Mouse (Mus musculus) heart, postnatal 0 days (tissue): ENCODE measurements around the gene Rhbdd3. TPM values are rescaled to one million over a fixed set of nuclear protein-coding genes. Genes with fewer than 3 reads are reported as not detected.

Experiments
- ATAC-seq: fragments of 200-750 bp; cut with Nextera tagmentation; 2 replicates; pipeline ENCODE4 v1.8.0; 2017; ENCODE audit warnings: low read depth, moderate number of reproducible peaks, moderate library complexity; ENCODE audit not compliant: insufficient read depth
- DNase-seq: peaks from one replicate; pipeline ENCODE4 v3.0.0-alpha.2; 2016; ENCODE audit warnings: low spot score
- H3K27ac ChIP-seq: fragments of 300-500 bp; sonication (generic); 2 replicates; pipeline ENCODE4 v1.5.1; 2014; ENCODE audit warnings: low read depth, mild to moderate bottlenecking
- H3K27me3 ChIP-seq: fragments of 300-500 bp; sonication (generic); 2 replicates; pipeline ENCODE4 v1.6.1; 2014; ENCODE audit warnings: low read length, mixed read lengths; ENCODE audit not compliant: control insufficient read depth, insufficient read depth
- H3K36me3 ChIP-seq: fragments of 300-500 bp; sonication (generic); replicated peaks from 2 replicates; pipeline ENCODE4 v1.6.1; 2014; ENCODE audit warnings: low read length, mixed read lengths; ENCODE audit not compliant: control insufficient read depth, insufficient read depth
- H3K4me1 ChIP-seq: fragments of 300-500 bp; sonication (generic); 2 replicates; pipeline ENCODE4 v1.6.1; 2014; ENCODE audit warnings: antibody characterized with exemption; ENCODE audit not compliant: control insufficient read depth, insufficient read depth
- H3K4me2 ChIP-seq: fragments of 300-500 bp; sonication (generic); 2 replicates; pipeline ENCODE4 v1.6.1; 2014; ENCODE audit warnings: low read depth, mild to moderate bottlenecking, low read length, moderate library complexity
- H3K4me3 ChIP-seq: fragments of 300-500 bp; sonication (generic); 2 replicates; pipeline ENCODE4 v1.5.1; 2014; ENCODE audit warnings: low read depth, low read length
- H3K9ac ChIP-seq: fragments of 300-500 bp; sonication (generic); replicated peaks from 2 replicates; pipeline ENCODE4 v1.6.1; 2014; ENCODE audit warnings: low read depth, low read length, mixed read lengths
- H3K9me3 ChIP-seq: fragments of 300-500 bp; sonication (generic); replicated peaks from 2 replicates; pipeline ENCODE4 v1.6.1; 2016; ENCODE audit warnings: low read length; ENCODE audit not compliant: control insufficient read depth
- CTCF ChIP-seq: IDR thresholded peaks from 2 replicates; pipeline ENCODE4 v1.5.1; 2016; ENCODE audit warnings: antibody characterized with exemption, control low read depth, low read depth
- EP300 ChIP-seq: IDR thresholded peaks from 2 replicates; pipeline ENCODE4 v1.6.1; 2016; ENCODE audit warnings: antibody characterized with exemption, low read depth
- WGBS: fragments of 180-500 bp; shearing (Covaris S2); extraction: QIAGEN DNeasy Blood & Tissue Kit; methylation state at CpG from one replicate; pipeline ENCODE4 v1.1.7; 2014; 5-methylcytosine and 5-hydroxymethylcytosine counted together
- polyA plus RNA-seq: library from polyadenylated mRNA; unstranded; fragments of >200 nt; fragmentation: Nextera tagmentation; extraction: Ambion mirVana; gene quantifications from 2 replicates; pipeline ENCODE4 v1.2.1, GENCODE M21; 2015
- total RNA-seq: library from RNA; depleted of rRNA; stranded (reverse); fragments of >200 nt; gene quantifications from 2 replicates; pipeline ENCODE4 v1.2.3, GENCODE M21; 2014; ENCODE audit warnings: low replicate concordance

Gene Rhbdd3
- total and polyA plus RNA-seq, 2 experiments from 2014 or later = 28.5 to 50.4 TPM

DNA sequence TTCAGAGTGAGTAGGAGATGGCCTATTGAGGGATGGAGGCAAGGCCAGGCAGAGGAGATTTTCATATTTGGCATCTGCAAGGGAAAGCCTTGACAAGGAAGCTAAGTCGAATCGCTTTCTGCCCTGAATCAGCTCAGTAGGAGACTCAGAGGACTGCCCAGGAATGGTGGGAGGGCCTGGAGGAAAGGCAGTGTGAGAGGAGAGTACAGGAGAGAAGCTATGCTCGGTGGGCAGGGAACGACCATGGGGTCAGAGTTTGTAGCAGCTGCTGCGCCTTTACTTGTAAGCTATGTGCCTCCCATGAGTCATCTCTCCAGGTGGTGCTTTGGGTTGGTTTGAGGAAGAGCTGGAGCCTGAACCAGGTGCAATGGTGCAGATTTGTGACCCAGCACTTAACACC is 2.1 kb downstream of the Rhbdd3 start:
- DNase-seq (no peak), ATAC-seq (no peak)
- Histone ChIP-seq H3K4me2 (peak overlapping the region; percentile 67), H3K27ac (no peak overlapping the region), H3K4me3 (peak overlapping the region; percentile 95; the same call in 1 of the 2 replicates), H3K27me3 (no peaks in the 10 kb centered on the region), H3K9ac (peak overlapping the region; percentile 96; the same call in 1 of the 2 replicates), H3K36me3 (peaks cover 24% of the 10 kb centered on the region; the same call in 1 of the 2 replicates), H3K4me1 (peaks cover 26% of the 10 kb centered on the region), H3K9me3 (no peaks in the 10 kb centered on the region)
- TF ChIP-seq EP300 (no peak), CTCF (no peak)
- WGBS = 58% methylated on average over 5 of the region's 5 CpGs

- Histone ChIP-seq H3K27ac (no peak overlapping the region), H3K9me3 (no peaks in the 10 kb centered on the region), H3K4me2 (no peak overlapping the region), H3K9ac (no peak overlapping the region), H3K27me3 (no peaks in the 10 kb centered on the region), H3K4me3 (no peak overlapping the region), H3K36me3 (peaks cover 24% of the 10 kb centered on the region; the same call in 1 of the 2 replicates), H3K4me1 (peaks cover 18% of the 10 kb centered on the region)
- ATAC-seq = no peak
- DNase-seq = no peak
- 79% methylated on average over 6 of the region's 6 CpGs for WGBS
- no peak for TF ChIP-seq EP300
- TF ChIP-seq CTCF = no peak
Measured at GRCm38 (mm10) chr11:5101641-5102040, 2.9 kb downstream of the Rhbdd3 start.

DNA sequence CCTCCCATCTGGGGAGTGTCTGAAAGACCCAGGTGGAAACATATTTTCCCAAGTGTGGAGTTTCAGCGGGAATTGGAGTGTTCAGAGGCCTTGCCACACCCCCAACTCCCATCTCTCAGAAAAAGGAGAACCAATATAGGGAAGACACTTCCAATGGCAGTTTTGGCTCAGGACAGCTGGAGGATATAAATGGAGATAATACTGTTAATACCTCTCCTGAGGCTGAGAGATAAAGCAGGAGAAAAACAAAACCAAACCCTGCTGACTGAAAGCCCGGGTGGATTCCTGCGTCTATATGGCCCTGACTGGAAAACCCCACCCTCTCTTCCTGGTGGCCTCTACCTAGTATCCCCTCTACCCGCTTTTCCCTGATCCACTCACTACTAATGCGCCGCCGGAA is 3.7 kb downstream of the Rhbdd3 start:
- peaks cover 10% of the 10 kb centered on the region for H3K4me1 ChIP-seq
- 80% methylated on average over 7 of the region's 7 CpGs for WGBS
- no peaks in the 10 kb centered on the region for H3K27me3 ChIP-seq
- H3K9me3 ChIP-seq = no peaks in the 10 kb centered on the region
- no peak overlapping the region for H3K4me2 ChIP-seq
- no peak for ATAC-seq
- H3K27ac ChIP-seq = no peak overlapping the region
- peaks cover 24% of the 10 kb centered on the region; the same call in 1 of the 2 replicates for H3K36me3 ChIP-seq
- TF ChIP-seq CTCF (no peak), EP300 (no peak)
- H3K9ac ChIP-seq = no peak overlapping the region
- no peak for DNase-seq
- H3K4me3 ChIP-seq = no peak overlapping the region

- Histone ChIP-seq H3K9ac (no peak overlapping the region), H3K4me2 (no peak overlapping the region), H3K4me1 (peaks cover 8% of the 10 kb centered on the region; the same call in 1 of the 2 replicates), H3K27ac (no peak overlapping the region), H3K36me3 (peaks cover 24% of the 10 kb centered on the region; the same call in 1 of the 2 replicates), H3K27me3 (no peaks in the 10 kb centered on the region), H3K9me3 (no peaks in the 10 kb centered on the region), H3K4me3 (no peak overlapping the region)
- TF ChIP-seq EP300 = no peak
- no peak for TF ChIP-seq CTCF
- ATAC-seq = no peak
- 92% methylated on average over 4 of the region's 4 CpGs for WGBS
- no peak for DNase-seq
Measured at GRCm38 (mm10) chr11:5103986-5104509, 5.3 kb downstream of the Rhbdd3 start.

DNA sequence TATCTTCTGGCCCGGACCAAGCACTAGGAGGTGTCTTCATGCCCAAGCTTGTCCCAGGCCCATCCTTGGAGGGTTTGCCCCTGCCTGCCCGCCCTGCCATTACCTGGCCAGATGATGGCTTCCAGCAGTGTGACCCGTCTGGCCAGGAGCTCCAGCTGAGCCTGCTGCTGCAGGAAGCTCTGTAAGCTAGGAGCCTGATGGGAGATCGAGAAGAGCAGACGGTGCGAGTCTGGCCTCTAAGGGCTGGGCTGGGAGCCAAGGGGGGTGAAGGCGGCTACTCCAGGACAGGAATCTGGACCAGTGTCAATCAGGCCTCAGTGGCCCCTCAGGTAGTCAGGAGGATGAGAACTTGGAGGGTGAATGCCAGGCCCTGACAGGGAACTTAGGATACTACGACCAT is 10.7 kb downstream of the Rhbdd3 start:
- no peak for DNase-seq
- ATAC-seq = no peak
- no peak overlapping the region for H3K27ac ChIP-seq
- no peak overlapping the region for H3K9ac ChIP-seq
- H3K4me1 ChIP-seq = no peaks in the 10 kb centered on the region
- no peaks in the 10 kb centered on the region for H3K9me3 ChIP-seq
- no peak overlapping the region for H3K4me2 ChIP-seq
- 43% methylated on average over 8 of the region's 8 CpGs for WGBS
- peaks cover 7% of the 10 kb centered on the region; the same call in 1 of the 2 replicates for H3K36me3 ChIP-seq
- no peaks in the 10 kb centered on the region for H3K27me3 ChIP-seq
- H3K4me3 ChIP-seq = no peak overlapping the region
- TF ChIP-seq CTCF = no peak
- no peak for TF ChIP-seq EP300

DNA sequence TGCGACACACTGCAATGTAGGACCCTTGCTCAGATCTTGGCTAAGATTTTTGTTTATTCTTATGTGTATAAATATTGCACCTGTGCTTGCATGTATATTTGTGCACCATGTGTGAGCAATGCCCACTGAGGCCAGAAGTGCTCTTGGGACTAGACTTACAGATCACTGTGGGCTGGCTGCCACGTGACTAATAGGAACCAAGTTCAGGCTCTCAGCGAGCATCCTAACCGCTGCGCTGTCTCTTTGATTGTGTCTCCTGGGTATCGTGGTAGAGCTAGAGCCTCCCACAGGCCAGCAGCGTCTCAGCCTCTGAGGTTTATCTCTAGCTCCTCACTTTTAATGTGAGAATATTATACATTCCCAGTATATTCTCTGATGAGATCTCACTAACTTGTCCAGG is 14.9 kb downstream of the Rhbdd3 start:
- Histone ChIP-seq H3K4me1 (no peaks in the 10 kb centered on the region), H3K9ac (no peak overlapping the region), H3K27me3 (no peaks in the 10 kb centered on the region), H3K4me3 (no peak overlapping the region), H3K4me2 (no peak overlapping the region), H3K9me3 (no peaks in the 10 kb centered on the region), H3K27ac (no peak overlapping the region), H3K36me3 (no peaks in the 10 kb centered on the region)
- TF ChIP-seq EP300 (no peak), CTCF (no peak)
- DNase-seq = no peak
- 73% methylated on average over 7 of the region's 7 CpGs for WGBS
- ATAC-seq = no peak
